Mouse (Mus musculus) heart, embryonic 11.5 days (tissue): Measurements from ENCODE around the gene Gm13030. TPM values are rescaled to one million over a fixed set of nuclear protein-coding genes. Genes with fewer than 3 reads are reported as not detected.

ENCODE experiments used
- ATAC-seq: fragments of 200-750 bp; cut with Nextera tagmentation; replicated peaks from 2 replicates; pipeline ENCODE4 v1.8.0; 2017; ENCODE audit warnings: moderate library complexity; ENCODE audit not compliant: insufficient number of reproducible peaks, low FRiP score, low TSS enrichment
- H3K27ac ChIP-seq: fragments of 300-500 bp; sonication (generic); 2 replicates; pipeline ENCODE4 v1.5.1; 2014; ENCODE audit warnings: mild to moderate bottlenecking, low read depth, low read length
- H3K27me3 ChIP-seq: fragments of 300-500 bp; sonication (generic); 2 replicates; pipeline ENCODE4 v1.6.1; 2014; ENCODE audit warnings: mild to moderate bottlenecking, low read length, mixed read lengths; ENCODE audit not compliant: control insufficient read depth, insufficient read depth
- H3K36me3 ChIP-seq: fragments of 300-500 bp; sonication (generic); 2 replicates; pipeline ENCODE4 v1.6.1; 2014; ENCODE audit warnings: mild to moderate bottlenecking, low read length, moderate library complexity, mixed read lengths; ENCODE audit not compliant: control insufficient read depth, insufficient read depth
- H3K4me1 ChIP-seq: fragments of 300-500 bp; sonication (generic); 2 replicates; pipeline ENCODE4 v1.6.1; 2014; ENCODE audit warnings: low read length; ENCODE audit not compliant: control insufficient read depth, insufficient read depth
- H3K4me2 ChIP-seq: fragments of 300-500 bp; sonication (generic); 2 replicates; pipeline ENCODE4 v1.6.1; 2014; ENCODE audit warnings: mild to moderate bottlenecking, moderate library complexity
- H3K4me3 ChIP-seq: fragments of 300-500 bp; sonication (generic); 2 replicates; pipeline ENCODE4 v1.5.1; 2014; ENCODE audit warnings: low read depth, low read length
- H3K9ac ChIP-seq: fragments of 300-500 bp; sonication (generic); 2 replicates; pipeline ENCODE4 v1.6.1; 2014; ENCODE audit warnings: mild to moderate bottlenecking, low read depth, low read length, moderate library complexity
- H3K9me3 ChIP-seq: fragments of 300-500 bp; sonication (generic); replicated peaks from 2 replicates; pipeline ENCODE4 v1.6.1; 2016; ENCODE audit warnings: low read length; ENCODE audit not compliant: control insufficient read depth
- WGBS: fragments of 180-500 bp; shearing (Covaris S2); extraction: QIAGEN DNeasy Blood & Tissue Kit; methylation state at CpG from one replicate; pipeline ENCODE4 v1.1.7; 2014; ENCODE audit not compliant: insufficient replicate concordance; 5-methylcytosine and 5-hydroxymethylcytosine counted together
- polyA plus RNA-seq: library from polyadenylated mRNA; unstranded; fragments of >200 nt; fragmentation: Nextera tagmentation; extraction: Ambion mirVana; gene quantifications from 2 replicates; pipeline ENCODE4 v1.2.1, GENCODE M21; 2014

The Gm13030 gene
- not detected in 2 replicates for polyA plus RNA-seq

DNA sequence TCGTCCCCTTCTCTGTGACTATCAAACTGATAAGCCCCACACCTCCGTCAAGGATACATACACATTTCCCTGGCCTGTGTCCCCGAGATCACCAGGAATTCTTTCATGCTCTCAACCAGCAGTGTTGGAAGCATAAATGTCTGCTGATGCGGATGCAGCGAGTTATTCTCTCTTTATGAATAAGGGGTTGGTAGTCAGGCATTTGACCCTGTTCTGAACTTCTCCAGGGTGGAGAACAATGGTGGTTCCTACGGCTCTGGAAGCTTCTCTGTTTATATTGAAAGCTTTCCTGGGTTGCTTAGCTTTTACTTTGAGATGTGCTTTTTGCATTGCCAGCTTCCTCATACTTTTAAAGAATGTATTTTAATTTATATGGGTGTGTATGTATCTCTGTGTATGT lies at the start of gene Gm13030:
Gene Gm13030 (minus strand): TSS at position 101 of the 400 bp plus-strand sequence.
- WGBS = 80% methylated on average over 6 of the region's 6 CpGs
- no peak within 1 kb of the TSS for H3K27ac ChIP-seq
- H3K4me3 ChIP-seq = no peak within 1 kb of the TSS
- H3K9me3 ChIP-seq = 0 out of 2 replicates have a peak, but pooled peaks cover 3% of the 10 kb centered on the region
- no peak for ATAC-seq
- no peak within 1 kb of the TSS for H3K9ac ChIP-seq
- no peak within 1 kb of the TSS for H3K4me2 ChIP-seq
- H3K27me3 ChIP-seq = no peaks in the 10 kb centered on the region
- H3K36me3 ChIP-seq = no peaks in the 10 kb centered on the region
- no peaks in the 10 kb centered on the region for H3K4me1 ChIP-seq

DNA sequence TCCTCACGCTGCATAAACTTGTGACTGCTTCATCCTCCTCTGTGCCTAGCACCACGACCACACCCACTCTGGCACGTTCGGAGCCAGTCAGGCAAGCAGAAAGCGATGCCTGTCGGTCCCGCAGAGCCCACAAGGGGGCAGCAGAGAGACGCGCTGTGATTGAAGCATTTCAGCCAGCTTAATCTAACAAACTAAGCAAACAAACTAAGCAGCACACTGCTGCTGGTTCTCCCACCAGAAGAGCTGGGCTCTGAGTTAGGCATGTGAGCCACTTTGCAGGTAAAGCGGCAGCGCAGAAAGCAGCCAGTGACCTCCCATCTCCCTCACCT lies 48.3 kb upstream of the Gm13030 start:
- no peaks in the 10 kb centered on the region for H3K9me3 ChIP-seq
- H3K9ac ChIP-seq = no peak overlapping the region
- no peaks in the 10 kb centered on the region for H3K36me3 ChIP-seq
- no peaks in the 10 kb centered on the region for H3K4me1 ChIP-seq
- H3K27ac ChIP-seq = no peak overlapping the region
- H3K27me3 ChIP-seq = peaks cover 5% of the 10 kb centered on the region; the same call in 1 of the 2 replicates
- WGBS = 2% methylated on average over 11 of the region's 11 CpGs
- H3K4me3 ChIP-seq = peak overlapping the region; percentile 18; the same call in 1 of the 2 replicates
- H3K4me2 ChIP-seq = peak overlapping the region; percentile 56
- no peak for ATAC-seq

GRCm38 (mm10) chr4:138921254-138922130 lies 47.7 kb upstream of the Gm13030 start:
- no peak; the same call in 1 of the 2 replicates for ATAC-seq
- Histone ChIP-seq H3K4me3 (peak overlapping the region; percentile 18; the same call in 1 of the 2 replicates), H3K27ac (no peak overlapping the region), H3K9me3 (no peaks in the 10 kb centered on the region), H3K9ac (no peak overlapping the region), H3K36me3 (no peaks in the 10 kb centered on the region), H3K4me1 (no peaks in the 10 kb centered on the region), H3K27me3 (peaks cover 5% of the 10 kb centered on the region; the same call in 1 of the 2 replicates), H3K4me2 (peak overlapping the region; percentile 56)
- WGBS = 35% methylated on average over 20 of the region's 20 CpGs

- no peak overlapping the region for H3K27ac ChIP-seq
- H3K4me3 ChIP-seq = no peak overlapping the region
- H3K9me3 ChIP-seq = no peaks in the 10 kb centered on the region
- no peak for ATAC-seq
- H3K4me1 ChIP-seq = peaks cover 5% of the 10 kb centered on the region
- peaks cover 5% of the 10 kb centered on the region; the same call in 1 of the 2 replicates for H3K27me3 ChIP-seq
- no peaks in the 10 kb centered on the region for H3K36me3 ChIP-seq
- WGBS = 75% methylated on average over 9 of the region's 9 CpGs
- no peak overlapping the region for H3K9ac ChIP-seq
- H3K4me2 ChIP-seq = no peak overlapping the region
Measured at GRCm38 (mm10) chr4:138917282-138917681, 43.5 kb upstream of the Gm13030 start.

- 1% methylated on average over 39 of the region's 39 CpGs for WGBS
- H3K4me2 ChIP-seq = peak within 1 kb of the TSS; percentile 96
- peak within 1 kb of the TSS; percentile 41 for H3K27ac ChIP-seq
- H3K9ac ChIP-seq = peak within 1 kb of the TSS; percentile 91
- no peaks in the 10 kb centered on the region for H3K9me3 ChIP-seq
- peak; percentile 92 for ATAC-seq
- H3K36me3 ChIP-seq = no peaks in the 10 kb centered on the region
- no peaks in the 10 kb centered on the region for H3K27me3 ChIP-seq
- H3K4me1 ChIP-seq = peaks cover 5% of the 10 kb centered on the region
- peak within 1 kb of the TSS; percentile 92 for H3K4me3 ChIP-seq
Measured at GRCm38 (mm10) chr4:138913797-138914196, 40.0 kb upstream of the Gm13030 start, which contains the start of gene Otud3. Gene Otud3 (minus strand): TSS chr4:138913945.

GRCm38 (mm10) chr4:138913141-138913787 lies 39.5 kb upstream of the Gm13030 start:
- peaks cover 5% of the 10 kb centered on the region for H3K4me1 ChIP-seq
- H3K36me3 ChIP-seq = no peaks in the 10 kb centered on the region
- 1% methylated on average over 52 of the region's 52 CpGs for WGBS
- H3K4me2 ChIP-seq = peak overlapping the region; percentile 96
- no peaks in the 10 kb centered on the region for H3K27me3 ChIP-seq
- H3K9ac ChIP-seq = peak overlapping the region; percentile 91
- H3K9me3 ChIP-seq = no peaks in the 10 kb centered on the region
- peak overlapping the region; percentile 92 for H3K4me3 ChIP-seq
- peak; percentile 60 for ATAC-seq
- H3K27ac ChIP-seq = peak overlapping the region; percentile 41

DNA sequence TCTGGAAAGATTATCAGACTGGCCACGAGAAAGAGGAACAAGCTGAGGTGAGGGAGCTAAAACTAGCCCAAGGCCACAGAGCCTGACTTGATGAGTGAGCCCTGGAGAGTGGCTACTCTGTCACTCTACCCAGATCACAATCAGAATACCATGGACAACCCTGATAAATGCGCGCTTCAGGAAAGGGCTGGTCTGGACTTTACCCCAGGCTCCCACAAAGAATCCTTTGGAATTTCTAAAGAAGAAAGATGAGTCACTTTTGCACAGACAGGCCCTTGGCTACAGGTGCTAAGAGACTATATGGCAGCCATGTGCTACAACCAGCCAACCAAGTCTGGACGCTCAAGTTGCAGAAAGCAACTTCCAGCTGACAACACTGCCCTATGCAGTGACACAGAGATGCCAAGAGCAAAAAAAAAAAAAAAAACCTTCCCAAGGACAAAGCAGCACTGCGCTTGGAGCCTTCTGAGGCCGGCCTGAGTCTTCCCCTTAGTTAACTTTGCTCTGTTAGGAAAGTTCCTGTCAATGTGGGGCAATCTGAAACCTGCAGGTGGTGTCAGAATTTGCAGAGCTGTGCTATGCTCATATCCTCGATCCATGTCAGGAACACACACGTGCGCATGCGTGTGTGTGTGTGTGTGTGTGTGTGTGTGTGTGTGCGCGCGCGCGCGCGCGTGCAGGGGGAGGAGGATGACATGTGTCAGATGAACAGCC lies 32.0 kb upstream of the Gm13030 start:
- ATAC-seq = no peak
- H3K9me3 ChIP-seq = no peaks in the 10 kb centered on the region
- peaks cover 3% of the 10 kb centered on the region for H3K36me3 ChIP-seq
- H3K27ac ChIP-seq = no peak overlapping the region
- no peaks in the 10 kb centered on the region for H3K4me1 ChIP-seq
- no peak overlapping the region for H3K4me2 ChIP-seq
- H3K27me3 ChIP-seq = no peaks in the 10 kb centered on the region
- H3K9ac ChIP-seq = no peak overlapping the region
- 90% methylated on average over 18 of the region's 18 CpGs for WGBS
- no peak overlapping the region for H3K4me3 ChIP-seq

DNA sequence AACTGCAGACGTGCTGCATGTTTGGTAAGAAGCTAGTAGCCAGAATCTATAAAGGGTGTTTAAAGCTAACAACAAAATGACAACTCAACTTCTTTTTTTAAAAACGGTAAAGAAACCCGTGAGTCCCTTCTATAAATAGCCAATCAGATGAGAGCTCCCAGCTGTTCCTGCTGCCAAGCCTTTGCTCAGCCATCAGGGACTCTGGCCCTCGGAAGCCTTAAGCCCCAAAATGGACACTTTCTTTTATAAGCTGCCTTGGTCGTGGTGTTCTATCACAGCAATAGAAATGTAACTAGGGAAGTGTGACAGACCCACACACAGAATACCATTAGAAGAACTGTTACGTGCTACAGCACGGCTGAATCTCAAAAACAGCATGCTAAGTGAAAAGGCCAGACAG lies 25.6 kb upstream of the Gm13030 start:
- Histone ChIP-seq H3K9me3 (no peaks in the 10 kb centered on the region), H3K36me3 (no peaks in the 10 kb centered on the region; the same call in 1 of the 2 replicates), H3K4me2 (no peak overlapping the region), H3K27ac (no peak overlapping the region), H3K4me3 (no peak overlapping the region), H3K9ac (no peak overlapping the region), H3K4me1 (no peaks in the 10 kb centered on the region), H3K27me3 (no peaks in the 10 kb centered on the region)
- 73% methylated on average over 7 of the region's 7 CpGs for WGBS
- no peak for ATAC-seq
